Mouse (Mus musculus) kidney, postnatal 36 days (tissue): ENCODE results near the gene Foxq1.

Experiments
- DNase-seq, 2 experiments: peaks; one replicate each; pipeline ENCODE4 v3.0.0; 2021 to 2022; ENCODE audit warnings: mixed read lengths in 2 of 2

Gene Foxq1

GRCm38 (mm10) chr13:31555834-31556233, at the start of gene Foxq1:
Gene Foxq1 (plus strand): TSS chr13:31556134.
- no peak for DNase-seq

- DNase-seq, result no peak
Observed at GRCm38 (mm10) chr13:31506494-31507167, 49.3 kb upstream of the Foxq1 start.

GRCm38 (mm10) chr13:31515261-31515660, 40.7 kb upstream of the Foxq1 start:
- no peak for DNase-seq

- peak; percentile 63 to 67 for DNase-seq
Observed at GRCm38 (mm10) chr13:31518411-31518886, 37.5 kb upstream of the Foxq1 start.

- no peak for DNase-seq
Observed at GRCm38 (mm10) chr13:31518971-31519370, 37.0 kb upstream of the Foxq1 start.

- peak in 1 of 2 experiments; percentile 7 for DNase-seq
Observed at GRCm38 (mm10) chr13:31524976-31525375, 31.0 kb upstream of the Foxq1 start.

- no peak for DNase-seq
Observed at GRCm38 (mm10) chr13:31531186-31531585, 24.7 kb upstream of the Foxq1 start.

- no peak for DNase-seq
Observed at GRCm38 (mm10) chr13:31531651-31532061, 24.3 kb upstream of the Foxq1 start.

- DNase-seq, result no peak
Observed at GRCm38 (mm10) chr13:31534726-31535125, 21.2 kb upstream of the Foxq1 start.

GRCm38 (mm10) chr13:31543021-31543420, 12.9 kb upstream of the Foxq1 start:
- peak; percentile 17 to 52 for DNase-seq

- DNase-seq, result no peak
Observed at GRCm38 (mm10) chr13:31546784-31547183, 9.2 kb upstream of the Foxq1 start.

GRCm38 (mm10) chr13:31547204-31547603, 8.7 kb upstream of the Foxq1 start:
- DNase-seq, result no peak

- DNase-seq, result no peak
Observed at GRCm38 (mm10) chr13:31547610-31548009, 8.3 kb upstream of the Foxq1 start.

GRCm38 (mm10) chr13:31556964-31557767, 1.2 kb downstream of the Foxq1 start:
- no peak for DNase-seq

- DNase-seq, result peak; percentile 85 to 86
Observed at GRCm38 (mm10) chr13:31557768-31558520, 2.0 kb downstream of the Foxq1 start.

GRCm38 (mm10) chr13:31558521-31559418, 2.8 kb downstream of the Foxq1 start, which contains the start of gene A530084C06Rik:
Gene A530084C06Rik (minus strand): TSS chr13:31559333.
- DNase-seq, result peak; percentile 11 to 57

GRCm38 (mm10) chr13:31559419-31560144, 3.6 kb downstream of the Foxq1 start:
- peak; percentile 72 to 86 for DNase-seq

- peak in 1 of 2 experiments; percentile 16 for DNase-seq
Observed at GRCm38 (mm10) chr13:31564394-31564793, 8.5 kb downstream of the Foxq1 start.

GRCm38 (mm10) chr13:31567099-31567498, 11.2 kb downstream of the Foxq1 start:
- DNase-seq, result no peak

GRCm38 (mm10) chr13:31567617-31568294, 11.8 kb downstream of the Foxq1 start:
- DNase-seq, result no peak
